ENCODE assay signal across 8 mouse cellular contexts in the genomic region with DNA sequence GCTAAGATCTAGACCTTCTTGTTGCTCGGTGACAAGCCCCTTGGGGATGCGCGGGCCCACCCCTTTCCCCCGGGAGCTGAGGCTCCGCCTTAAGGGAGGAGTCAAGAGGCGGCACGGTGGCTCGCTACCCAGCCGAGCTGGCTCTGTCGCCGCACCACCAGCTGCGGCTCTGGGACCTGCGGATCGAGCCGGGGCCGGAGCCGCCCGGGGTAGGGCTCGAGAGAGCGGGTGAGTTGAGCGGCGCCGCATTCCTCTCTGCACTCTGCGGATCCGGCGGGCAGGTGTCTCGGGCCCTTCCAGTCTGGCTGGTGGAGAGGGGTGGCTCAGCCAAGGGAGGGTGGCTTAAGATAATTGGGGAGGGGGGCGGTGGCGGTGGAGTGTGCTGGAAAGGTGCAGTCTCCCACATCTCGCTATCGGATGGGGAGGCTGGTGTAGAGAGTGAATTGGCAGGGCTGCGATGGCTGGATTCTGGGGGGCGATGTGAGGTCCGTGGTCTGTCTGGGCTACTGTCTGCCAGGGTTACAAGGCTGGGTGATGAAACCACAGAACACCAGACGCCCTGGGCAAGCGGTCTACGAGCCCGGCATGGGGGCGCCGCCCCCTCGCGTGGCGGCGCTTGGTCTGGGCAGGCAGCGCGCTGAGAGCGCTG. TPM values are rescaled to one million over a fixed set of nuclear protein-coding genes. Genes with fewer than 3 reads are reported as not detected.
DNase-seq lines count a peak whose midpoint lies in the region; ATAC-seq and TF ChIP-seq lines count a peak whose summit lies in the region.

No protein-coding gene starts in this region.

- no peaks in the 10 kb centered on the region for H3K36me3 ChIP-seq in forebrain, postnatal 0 days (ENCODE audit: insufficient read depth)
- no peaks in the 10 kb centered on the region for H3K36me3 ChIP-seq in hindbrain, embryonic 12.5 days
- H3K36me3 ChIP-seq in lung, postnatal 0 days (ENCODE audit: insufficient read depth, low read length), result no peaks in the 10 kb centered on the region

- no peak for TF ChIP-seq CTCF in bone marrow, adult 2 months (IDR thresholded peaks at IDR 0.05; ENCODE audit: control insufficient read depth, insufficient read depth, low read length)
- no peak for TF ChIP-seq CTCF in forebrain, postnatal 0 days (IDR thresholded peaks at IDR 0.05; ENCODE audit: low read depth)
- no peak for TF ChIP-seq CTCF in lung, postnatal 0 days (IDR thresholded peaks at IDR 0.05)

- ATAC-seq in forebrain, postnatal 0 days, result peak; percentile 87
- ATAC-seq in hindbrain, embryonic 12.5 days (ENCODE audit: low FRiP score), result peak; percentile 76
- peak; percentile 70 for ATAC-seq in lung, postnatal 0 days

- peak overlapping the region; percentile 88 for H3K4me2 ChIP-seq in forebrain, postnatal 0 days (ENCODE audit: low read depth)
- H3K4me2 ChIP-seq in hindbrain, embryonic 12.5 days (replicated peaks), result peak overlapping the region; percentile 99
- H3K4me2 ChIP-seq in lung, postnatal 0 days (replicated peaks; ENCODE audit: low read depth, low read length), result peak overlapping the region; percentile 68

- peak; percentile 67; the same call in 1 of the 2 replicates for TF ChIP-seq POLR2A in bone marrow, adult 2 months (IDR thresholded peaks at IDR 0.05; ENCODE audit: borderline replicate concordance, control insufficient read depth, low read depth, low read length)

- H3K27ac ChIP-seq in bone marrow, adult 2 months (ENCODE audit: control insufficient read depth, insufficient read depth, low read depth, low read length, poor library complexity), result peak overlapping the region; percentile 73
- peak overlapping the region; percentile 90 for H3K27ac ChIP-seq in forebrain, postnatal 0 days (ENCODE audit: low read depth, low read length)
- no peak overlapping the region for H3K27ac ChIP-seq in hindbrain, embryonic 12.5 days
- peak overlapping the region; percentile 77 for H3K27ac ChIP-seq in lung, postnatal 0 days (ENCODE audit: low read length)

- DNase-seq in CD4-positive, CD25-positive, alpha-beta regulatory T cell, adult 2 months (ENCODE audit: low read depth, low spot score), result peak; percentile 85
- peak; percentile 89 for DNase-seq in forebrain, postnatal 0 days
- DNase-seq in layer of hippocampus, postnatal 14 days (ENCODE audit: low spot score in 2 of 2), result peak; percentile 71 to 76
- peak; percentile 48 for DNase-seq in lung, postnatal 0 days (ENCODE audit: low spot score)
- peak; percentile 69 for DNase-seq in ovary, postnatal 36 days (ENCODE audit: low spot score)
- peak; percentile 89 for DNase-seq in thymus, postnatal 25 days

- H3K9ac ChIP-seq in forebrain, postnatal 0 days, result peak overlapping the region; percentile 86
- peak overlapping the region; percentile 70 for H3K9ac ChIP-seq in hindbrain, embryonic 12.5 days
- H3K9ac ChIP-seq in lung, postnatal 0 days (replicated peaks; ENCODE audit: low read depth), result peak overlapping the region; percentile 36

- no peaks in the 10 kb centered on the region for H3K27me3 ChIP-seq in forebrain, postnatal 0 days (ENCODE audit: insufficient read depth, low read length)
- H3K27me3 ChIP-seq in hindbrain, embryonic 12.5 days, result peaks cover 52% of the 10 kb centered on the region
- H3K27me3 ChIP-seq in lung, postnatal 0 days (replicated peaks; ENCODE audit: insufficient read depth, low read length), result peaks cover 15% of the 10 kb centered on the region; the same call in 1 of the 2 replicates

- peaks cover 3% of the 10 kb centered on the region; the same call in 1 of the 2 replicates for H3K4me1 ChIP-seq in bone marrow, adult 2 months (ENCODE audit: control insufficient read depth, insufficient read depth, low read length)
- H3K4me1 ChIP-seq in forebrain, postnatal 0 days (ENCODE audit: insufficient read depth), result peaks cover 6% of the 10 kb centered on the region
- peaks cover 32% of the 10 kb centered on the region for H3K4me1 ChIP-seq in hindbrain, embryonic 12.5 days
- H3K4me1 ChIP-seq in lung, postnatal 0 days (ENCODE audit: insufficient read depth, low read depth, low read length), result peaks cover 3% of the 10 kb centered on the region; the same call in 1 of the 2 replicates

- peak overlapping the region; percentile 62 for H3K4me3 ChIP-seq in bone marrow, adult 2 months (replicated peaks; ENCODE audit: control insufficient read depth, low read depth, low read length)
- H3K4me3 ChIP-seq in forebrain, postnatal 0 days (ENCODE audit: low read depth, low read length), result peak overlapping the region; percentile 72
- H3K4me3 ChIP-seq in hindbrain, embryonic 12.5 days, result peak overlapping the region; percentile 54
- peak overlapping the region; percentile 51 for H3K4me3 ChIP-seq in lung, postnatal 0 days (ENCODE audit: low read depth, low read length)

- H3K9me3 ChIP-seq in forebrain, postnatal 0 days (ENCODE audit: low read length), result no peaks in the 10 kb centered on the region
- H3K9me3 ChIP-seq in hindbrain, embryonic 12.5 days (replicated peaks), result no peaks in the 10 kb centered on the region
- no peaks in the 10 kb centered on the region; the same call in 1 of the 2 replicates for H3K9me3 ChIP-seq in lung, postnatal 0 days (ENCODE audit: low read length)

- WGBS in bone marrow, adult 2 months, result 1% methylated on average over 47 of the region's 47 CpGs
- WGBS in forebrain, postnatal 0 days, result 1% methylated on average over 44 of the region's 47 CpGs
- under 1% methylated on average over 47 of the region's 47 CpGs for WGBS in hindbrain, embryonic 12.5 days
- WGBS in lung, postnatal 0 days, result 3% methylated on average over 43 of the region's 47 CpGs

- no peak for TF ChIP-seq EP300 in lung, postnatal 0 days (IDR thresholded peaks at IDR 0.05)

RNA-seq across cellular contexts. Expression of gene Ppp1r16b, which starts 1.9 kb away (rescaled TPM):
- 3.8 and 5.3 TPM in 2 replicates for polyA plus RNA-seq in bone marrow, adult 2 months (2011; ENCODE audit: insufficient read depth, insufficient read length, low replicate concordance, missing spikeins)
- 25.2 and 27.2 TPM in 2 replicates for total RNA-seq in forebrain, postnatal 0 days (2014; rRNA removed)
- 23.1 and 28.4 TPM in 2 replicates for polyA plus RNA-seq in forebrain, postnatal 0 days (2015; fragmentation: Nextera tagmentation; extraction: Ambion mirVana)
- polyA plus RNA-seq in hindbrain, embryonic 12.5 days (2016; fragmentation: Nextera tagmentation; extraction: Ambion mirVana), result 3.7 and 3.8 TPM in 2 replicates
- 10 to 100 TPM; 97.4 to 97.9 TPM for total RNA-seq in layer of hippocampus, postnatal 14 days (2021)
- 30.6 and 48.6 TPM in 2 replicates for polyA plus RNA-seq in lung, postnatal 0 days (2015; fragmentation: Nextera tagmentation; extraction: Ambion mirVana)

RNA-seq across cellular contexts. Expression of gene Actr5, which starts 42.5 kb away (rescaled TPM):
- 10.9 and 12.9 TPM in 2 replicates for polyA plus RNA-seq in bone marrow, adult 2 months (2011; ENCODE audit: insufficient read depth, insufficient read length, low replicate concordance, missing spikeins)
- total RNA-seq in forebrain, postnatal 0 days (2014; rRNA removed), result 16.5 and 30.8 TPM in 2 replicates
- 8.0 and 8.2 TPM in 2 replicates for polyA plus RNA-seq in forebrain, postnatal 0 days (2015; fragmentation: Nextera tagmentation; extraction: Ambion mirVana)
- polyA plus RNA-seq in hindbrain, embryonic 12.5 days (2016; fragmentation: Nextera tagmentation; extraction: Ambion mirVana), result 21.1 and 23.7 TPM in 2 replicates
- total RNA-seq in layer of hippocampus, postnatal 14 days (2021), result 10 to 100 TPM; 10.2 to 10.9 TPM
- 6.4 and 6.6 TPM in 2 replicates for polyA plus RNA-seq in lung, postnatal 0 days (2015; fragmentation: Nextera tagmentation; extraction: Ambion mirVana)

RNA-seq across cellular contexts. Expression of gene Slc32a1, which starts 56.6 kb away (rescaled TPM):
- polyA plus RNA-seq in bone marrow, adult 2 months (2011; ENCODE audit: insufficient read depth, insufficient read length, low replicate concordance, missing spikeins), result not detected in 2 replicates
- 23.5 and 37.4 TPM in 2 replicates for total RNA-seq in forebrain, postnatal 0 days (2014; rRNA removed)
- polyA plus RNA-seq in forebrain, postnatal 0 days (2015; fragmentation: Nextera tagmentation; extraction: Ambion mirVana), result 7.4 and 10.8 TPM in 2 replicates
- 3.5 and 4.3 TPM in 2 replicates for polyA plus RNA-seq in hindbrain, embryonic 12.5 days (2016; fragmentation: Nextera tagmentation; extraction: Ambion mirVana)
- 10 to 100 TPM; 76.0 to 76.9 TPM for total RNA-seq in layer of hippocampus, postnatal 14 days (2021)
- not detected in 2 replicates for polyA plus RNA-seq in lung, postnatal 0 days (2015; fragmentation: Nextera tagmentation; extraction: Ambion mirVana)

Comparison
In these comparisons a context has a peak if more than half of its experiments do, and no peak if none do; other contexts are left out.
1. H3K9ac ChIP-seq: peak in every context shown above with its lines; median percentile 86 in forebrain, postnatal 0 days; 70 in hindbrain, embryonic 12.5 days; 36 in lung, postnatal 0 days.